Comparison of ENCODE assay signal across 14 mouse cellular contexts in genomic region chr12:84165631-84166373, GRCm38 (mm10). TPM values are rescaled to one million over a fixed set of nuclear protein-coding genes. Genes with fewer than 3 reads are reported as not detected.
DNase-seq lines count a peak whose midpoint lies in the region; ATAC-seq and TF ChIP-seq lines count a peak whose summit lies in the region.
"Had no signal": no experiment of that assay in that cellular context is flagged by ENCODE, and none has a peak within 500 bp of the region (broad histone marks: within the 10 kb centered on the region; RNA-seq: fewer than 3 reads in every experiment).

No protein-coding gene starts in this region.

- no peak overlapping the region for H3K4me2 ChIP-seq in embryonic facial prominence, embryonic 12.5 days (replicated peaks)
- H3K4me2 ChIP-seq in liver, embryonic 16.5 days (ENCODE audit: low read depth, low read length), result no peak overlapping the region
- H3K4me2 ChIP-seq: forebrain, embryonic 12.5 days had no signal

- no peak for TF ChIP-seq CTCF in liver, adult 2 months (IDR thresholded peaks at IDR 0.05; ENCODE audit: low read depth, low read length)

- no peak for TF ChIP-seq POLR2A in liver, adult 2 months (IDR thresholded peaks at IDR 0.05; ENCODE audit: extremely low read depth, insufficient read depth, low read length)

- H3K27me3 ChIP-seq in liver, adult 2 months (ENCODE audit: control insufficient read depth, insufficient read depth, low read length), result no peaks in the 10 kb centered on the region
- H3K27me3 ChIP-seq in embryonic facial prominence, embryonic 12.5 days, result no peaks in the 10 kb centered on the region
- H3K27me3 ChIP-seq in liver, embryonic 16.5 days (ENCODE audit: control insufficient read depth, insufficient read depth, low read depth, low read length), result no peaks in the 10 kb centered on the region
- H3K27me3 ChIP-seq: forebrain, embryonic 12.5 days; megakaryocyte, embryonic 14.5 days had no signal

- H3K9ac ChIP-seq in liver, adult 2 months (ENCODE audit: low read depth, low read length), result no peak overlapping the region
- no peak overlapping the region for H3K9ac ChIP-seq in embryonic facial prominence, embryonic 12.5 days
- H3K9ac ChIP-seq in liver, embryonic 16.5 days (ENCODE audit: low read depth, low read length), result no peak overlapping the region
- H3K9ac ChIP-seq: forebrain, embryonic 12.5 days had no signal

- 51% methylated on average over 8 of the region's 8 CpGs for WGBS in liver, adult 2 months
- WGBS in embryonic facial prominence, embryonic 12.5 days, result 25% methylated on average over 8 of the region's 8 CpGs
- WGBS in liver, embryonic 16.5 days (ENCODE audit: insufficient replicate concordance), result 63% methylated on average over 8 of the region's 8 CpGs

- no peaks in the 10 kb centered on the region for H3K9me3 ChIP-seq in embryonic facial prominence, embryonic 12.5 days
- H3K9me3 ChIP-seq in liver, embryonic 16.5 days (replicated peaks; ENCODE audit: control insufficient read depth, low read length), result no peaks in the 10 kb centered on the region
- H3K9me3 ChIP-seq: forebrain, embryonic 12.5 days; megakaryocyte, embryonic 14.5 days had no signal

- peaks cover 2% of the 10 kb centered on the region for H3K4me1 ChIP-seq in liver, adult 2 months (ENCODE audit: control insufficient read depth, insufficient read depth, low read length)
- peaks cover 16% of the 10 kb centered on the region for H3K4me1 ChIP-seq in embryonic facial prominence, embryonic 12.5 days
- peaks cover 29% of the 10 kb centered on the region for H3K4me1 ChIP-seq in liver, embryonic 16.5 days (ENCODE audit: control insufficient read depth, low read depth, low read length)

- no peak overlapping the region for H3K4me3 ChIP-seq in liver, adult 2 months (ENCODE audit: insufficient read depth, low read depth, low read length)
- no peak overlapping the region for H3K4me3 ChIP-seq in embryonic facial prominence, embryonic 12.5 days
- H3K4me3 ChIP-seq in liver, embryonic 16.5 days (ENCODE audit: low read depth, low read length), result no peak overlapping the region
- H3K4me3 ChIP-seq: forebrain, embryonic 12.5 days; megakaryocyte, embryonic 14.5 days had no signal

- no peak for ATAC-seq in embryonic facial prominence, embryonic 12.5 days (ENCODE audit: insufficient number of reproducible peaks, insufficient read depth, low FRiP score, low TSS enrichment)
- no peak for ATAC-seq in liver, embryonic 16.5 days (ENCODE audit: low read depth)
- no peak for ATAC-seq in activated CD4-positive, CD25-positive, alpha-beta regulatory T cell, adult 4 months
- ATAC-seq: hindbrain, postnatal 0 days had no signal

- peak; percentile 4 for DNase-seq in adrenal gland, postnatal 14 days
- no peak for DNase-seq in adrenal gland, postnatal 10 days
- DNase-seq in liver, adult 2 months (ENCODE audit: extremely low read depth, low read depth, low spot score), result no peak
- DNase-seq in liver, result no peak
- no peak for DNase-seq in left cerebral cortex, postnatal 4 days
- DNase-seq: gastrocnemius, postnatal 10 days; kidney, postnatal 14 days; spleen, adult 18-20 months had no signal

- peaks cover 23% of the 10 kb centered on the region; the same call in 1 of the 2 replicates for H3K79me2 ChIP-seq in liver, adult 2 months (ENCODE audit: control insufficient read depth, insufficient read depth, low read length)

- H3K36me3 ChIP-seq in liver, adult 2 months (ENCODE audit: control insufficient read depth, insufficient read depth, low read length), result no peaks in the 10 kb centered on the region
- H3K36me3 ChIP-seq in embryonic facial prominence, embryonic 12.5 days, result peaks cover 26% of the 10 kb centered on the region
- H3K36me3 ChIP-seq in liver, embryonic 16.5 days (ENCODE audit: control insufficient read depth, insufficient read depth), result peaks cover 37% of the 10 kb centered on the region

- intact Hi-C loops in left cerebral cortex, postnatal 4 days (cut with DNase I), result no loop called here

- peak overlapping the region; percentile 64 for H3K27ac ChIP-seq in liver, adult 2 months (replicated peaks; ENCODE audit: insufficient read depth, low read depth, low read length)
- H3K27ac ChIP-seq in embryonic facial prominence, embryonic 12.5 days, result peak overlapping the region; percentile 32; the same call in 1 of the 2 replicates
- peak overlapping the region; percentile 42; the same call in 1 of the 2 replicates for H3K27ac ChIP-seq in liver, embryonic 16.5 days (ENCODE audit: low read length)
- H3K27ac ChIP-seq: forebrain, embryonic 12.5 days; hindbrain, postnatal 0 days had no signal

RNA-seq across cellular contexts. Expression of gene Pnma1, which starts 17.5 kb away (rescaled TPM):
- 0.30 and 0.44 TPM in 2 replicates for total RNA-seq in adrenal gland, postnatal 14 days (2021)
- total RNA-seq in adrenal gland, postnatal 10 days (2021), result under 1 TPM; 0.30 to 0.61 TPM
- total RNA-seq in liver, adult 2 months (2014; rRNA removed), result 0.18 and 0.20 TPM in 2 replicates
- polyA plus RNA-seq in liver, adult 2 months (2012; rRNA removed), result not detected in 2 replicates
- polyA plus RNA-seq in embryonic facial prominence, embryonic 12.5 days (2016; fragmentation: Nextera tagmentation; extraction: Ambion mirVana), result 1.4 and 1.5 TPM in 2 replicates
- 0.12 and 0.14 TPM in 2 replicates for polyA plus RNA-seq in liver, embryonic 16.5 days (2015; fragmentation: Nextera tagmentation; extraction: Ambion mirVana)
- not detected for polyA plus RNA-seq in activated CD4-positive, CD25-positive, alpha-beta regulatory T cell, adult 4 months (2017; shearing (Covaris generic))
- 10 to 100 TPM; 11.0 to 11.1 TPM for total RNA-seq in left cerebral cortex, postnatal 4 days (2021)

RNA-seq across cellular contexts. Expression of gene Dnal1, which starts 51.6 kb away (rescaled TPM):
- 17.3 and 17.7 TPM in 2 replicates for total RNA-seq in adrenal gland, postnatal 14 days (2021)
- 10 to 100 TPM; 13.1 to 13.2 TPM for total RNA-seq in adrenal gland, postnatal 10 days (2021)
- 0.40 and 0.46 TPM in 2 replicates for total RNA-seq in liver, adult 2 months (2014; rRNA removed)
- polyA plus RNA-seq in liver, adult 2 months (2012; rRNA removed), result 0.29 and 0.38 TPM in 2 replicates
- polyA plus RNA-seq in embryonic facial prominence, embryonic 12.5 days (2016; fragmentation: Nextera tagmentation; extraction: Ambion mirVana), result 7.5 and 8.8 TPM in 2 replicates
- polyA plus RNA-seq in liver, embryonic 16.5 days (2015; fragmentation: Nextera tagmentation; extraction: Ambion mirVana), result 0.33 and 0.42 TPM in 2 replicates
- under 1 TPM in 1 of 2 experiments, not detected in 1; 0.81 TPM for polyA plus RNA-seq in activated CD4-positive, CD25-positive, alpha-beta regulatory T cell, adult 4 months (2017; shearing (Covaris generic))
- 10 to 100 TPM; 61.8 to 73.1 TPM for total RNA-seq in left cerebral cortex, postnatal 4 days (2021)

RNA-seq across cellular contexts. Expression of gene Elmsan1, which starts 52.9 kb away (rescaled TPM):
- total RNA-seq in adrenal gland, postnatal 14 days (2021), result 18.7 and 25.7 TPM in 2 replicates
- total RNA-seq in adrenal gland, postnatal 10 days (2021), result 10 to 100 TPM; 19.2 to 24.9 TPM
- total RNA-seq in liver, adult 2 months (2014; rRNA removed), result 2.3 and 3.2 TPM in 2 replicates
- 3.4 and 3.8 TPM in 2 replicates for polyA plus RNA-seq in liver, adult 2 months (2012; rRNA removed)
- polyA plus RNA-seq in embryonic facial prominence, embryonic 12.5 days (2016; fragmentation: Nextera tagmentation; extraction: Ambion mirVana), result 7.9 and 9.0 TPM in 2 replicates
- polyA plus RNA-seq in liver, embryonic 16.5 days (2015; fragmentation: Nextera tagmentation; extraction: Ambion mirVana), result 6.9 and 7.8 TPM in 2 replicates
- 1 to 10 TPM; 6.8 to 7.1 TPM for polyA plus RNA-seq in activated CD4-positive, CD25-positive, alpha-beta regulatory T cell, adult 4 months (2017; shearing (Covaris generic))
- total RNA-seq in left cerebral cortex, postnatal 4 days (2021), result 10 to 100 TPM; 12.9 to 14.9 TPM
